Mouse (Mus musculus): ENCODE results near the gene Abca13.
"Not testable (repeated sequence)": the region's sequence is repeated elsewhere in the genome, so short reads cannot be mapped to it uniquely, and the experiment has no call there.

Gene Abca13

DNA sequence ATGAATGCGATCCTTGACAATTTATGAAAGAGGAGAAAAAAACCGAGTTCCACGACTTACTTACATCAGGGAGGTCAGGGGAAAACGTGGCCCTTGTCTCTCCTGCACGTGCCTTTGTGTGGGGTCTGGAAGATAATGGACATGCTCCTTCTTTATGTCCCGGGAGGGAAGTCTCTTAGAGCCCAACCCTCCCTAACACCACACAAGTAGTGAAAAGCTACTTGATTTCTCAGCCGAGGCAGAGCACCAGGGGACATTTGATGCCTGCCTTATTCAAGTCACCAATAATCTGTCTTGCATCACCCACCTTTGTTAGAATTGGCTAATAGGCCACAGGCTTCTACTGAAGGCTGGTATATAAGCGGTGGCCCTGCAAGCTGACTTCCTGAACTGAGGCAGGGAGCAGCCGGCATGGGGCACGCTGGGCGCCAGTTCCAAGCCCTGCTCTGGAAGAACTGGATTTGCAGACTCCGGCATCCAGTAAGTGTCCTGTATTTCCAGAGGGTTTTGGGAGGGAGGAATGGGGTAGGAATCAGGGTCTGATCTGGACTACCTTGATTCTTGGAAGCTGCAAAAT, at the start of gene Abca13:
Abca13 (plus strand) TSS at position 388 of the 577 bp plus-strand sequence.
- no peak for DNase-seq

DNA sequence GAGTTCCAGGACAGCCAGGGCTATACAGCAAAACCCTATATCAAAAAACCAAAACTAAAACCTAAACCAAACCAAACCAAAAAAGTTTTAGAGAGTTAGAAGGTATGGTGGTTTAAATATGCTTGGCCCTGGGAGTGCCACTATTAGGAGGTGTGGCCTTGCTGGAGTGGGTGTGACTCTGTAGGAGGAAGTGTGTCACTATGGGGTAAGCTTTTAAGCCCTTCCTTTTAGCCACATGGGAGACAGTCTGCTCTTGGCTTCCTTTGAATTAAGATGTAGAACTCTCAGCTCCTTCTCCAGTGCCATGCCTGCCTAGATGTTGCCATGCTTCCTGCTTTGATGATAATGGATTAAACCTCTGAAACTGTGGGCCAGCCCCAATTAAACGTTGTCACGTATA, 46.6 kb upstream of the Abca13 start:
- no peak for DNase-seq

DNA sequence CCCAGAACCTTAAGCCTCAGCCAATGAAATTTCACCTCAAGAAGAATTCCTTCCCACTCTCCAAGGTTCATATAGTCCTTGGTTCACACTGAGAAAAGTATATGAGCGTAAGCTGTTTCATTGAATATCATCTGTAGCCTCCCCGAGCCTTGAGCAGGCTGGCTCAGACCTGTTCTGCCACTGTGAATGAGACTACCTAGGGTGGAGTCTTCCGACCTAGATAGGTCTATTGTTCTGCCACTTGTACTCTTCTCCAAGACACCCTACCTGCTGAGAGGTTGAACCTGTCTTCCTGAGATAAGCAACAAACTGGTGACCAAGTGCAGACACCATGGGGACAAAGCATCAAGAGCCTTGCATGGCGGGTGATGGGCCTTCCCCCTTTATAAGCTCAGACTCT, 45.6 kb upstream of the Abca13 start:
- DNase-seq: no peak

DNA sequence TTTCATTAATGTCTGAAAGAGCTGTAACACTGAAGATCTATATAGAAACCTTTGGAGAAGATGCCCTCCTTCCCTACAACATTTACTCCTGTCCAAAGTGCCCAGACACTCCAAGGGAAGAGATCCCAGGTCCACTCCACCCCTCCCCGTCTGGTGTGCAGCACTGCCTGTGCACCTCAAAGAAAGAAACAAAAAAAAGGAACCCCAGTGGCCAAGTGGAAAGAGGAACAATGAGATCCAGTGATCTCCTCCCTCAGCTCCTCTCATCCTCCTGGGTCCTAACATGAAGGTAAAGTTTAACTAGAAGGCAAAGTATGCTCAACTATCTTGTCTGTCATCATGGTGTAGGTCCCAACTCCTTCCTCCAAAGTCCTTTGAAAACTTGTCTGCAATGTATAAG, 45.1 kb upstream of the Abca13 start:
- no peak for DNase-seq

- no peak for DNase-seq
Measured at GRCm38 (mm10) chr11:9148206-9148605, 43.5 kb upstream of the Abca13 start.

- not testable (repeated sequence) for DNase-seq
Measured at GRCm38 (mm10) chr11:9150403-9150802, 41.3 kb upstream of the Abca13 start.

DNA sequence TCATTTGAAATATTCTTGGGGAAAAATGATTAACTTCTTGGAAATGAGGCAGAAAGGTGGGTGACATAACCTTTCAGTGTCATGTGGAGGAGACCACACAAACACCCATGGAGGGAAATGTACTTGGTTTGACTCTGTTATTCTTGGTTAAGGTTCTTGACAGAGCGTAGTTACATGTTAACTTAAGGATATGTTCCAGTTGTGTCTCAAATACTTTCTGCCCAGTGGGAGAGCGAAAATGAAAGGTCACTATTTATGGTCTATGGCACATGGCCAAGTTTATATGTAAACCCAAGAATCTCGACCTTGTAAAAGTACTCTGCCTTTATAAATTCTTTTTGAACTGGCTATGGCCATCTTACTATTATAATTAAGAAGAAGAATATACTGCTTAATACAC, 31.8 kb upstream of the Abca13 start:
- DNase-seq: no peak

DNA sequence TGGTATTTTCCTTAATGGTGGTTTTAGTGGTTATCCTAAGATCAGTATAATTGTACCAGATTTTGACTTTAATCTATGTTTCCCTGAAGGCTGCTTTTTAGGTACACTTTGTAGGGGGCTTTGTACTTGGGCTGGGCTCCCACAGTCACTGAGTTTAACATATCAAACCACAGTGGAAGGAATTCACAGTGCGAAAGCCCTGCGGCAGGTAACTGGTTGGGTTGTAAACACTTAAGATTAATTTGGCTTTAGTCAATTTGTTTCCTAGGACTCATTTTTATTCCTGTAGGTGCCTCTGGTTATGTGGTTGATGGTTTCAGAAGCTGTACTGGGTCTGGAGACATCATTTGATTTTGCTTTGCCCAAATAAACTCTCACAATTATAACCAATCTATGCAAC, 24.4 kb upstream of the Abca13 start:
- DNase-seq: no peak

DNA sequence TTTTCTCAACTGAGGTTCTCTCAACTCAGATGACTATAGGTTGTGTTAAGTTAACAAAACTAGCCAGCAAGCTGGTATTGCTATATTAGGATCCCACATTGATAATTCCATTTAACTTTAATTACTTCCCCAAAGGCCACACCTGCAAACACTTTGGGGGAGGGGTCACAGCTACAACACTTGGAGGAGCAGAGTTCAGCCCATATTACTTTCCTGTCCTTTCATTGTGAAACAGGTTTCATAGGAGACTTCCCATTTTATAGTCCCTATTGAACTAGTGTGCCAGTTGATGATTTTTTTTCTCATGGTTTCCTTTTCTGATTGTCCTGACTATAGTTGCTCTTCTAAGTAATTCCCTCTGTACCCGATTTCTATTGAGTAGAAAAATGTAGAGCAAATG, 10.3 kb upstream of the Abca13 start:
- DNase-seq: no peak

- DNase-seq: not testable (repeated sequence)
Measured at GRCm38 (mm10) chr11:9189471-9189870, 2.3 kb upstream of the Abca13 start.

- DNase-seq: no peak
Measured at GRCm38 (mm10) chr11:9190772-9191554, 779 bp upstream of the Abca13 start.

DNA sequence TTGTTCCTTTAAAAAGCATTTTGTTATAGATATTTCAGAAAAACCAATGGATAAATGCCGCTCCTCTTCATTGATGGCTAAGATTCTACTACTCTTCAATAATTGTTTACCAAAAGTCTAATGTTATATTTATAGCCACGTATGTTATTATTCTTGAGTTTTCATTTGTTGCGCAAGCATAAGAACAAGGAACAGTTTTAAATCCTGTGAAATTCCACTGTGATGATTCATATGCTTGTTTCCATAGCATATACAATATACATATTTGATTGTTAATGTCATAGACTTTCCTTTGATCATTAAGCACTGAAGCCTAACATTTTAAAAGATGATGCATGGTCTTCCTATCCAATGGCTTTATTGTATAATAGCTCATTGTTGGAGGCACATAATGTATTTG, 3.1 kb downstream of the Abca13 start:
- no peak for DNase-seq

DNA sequence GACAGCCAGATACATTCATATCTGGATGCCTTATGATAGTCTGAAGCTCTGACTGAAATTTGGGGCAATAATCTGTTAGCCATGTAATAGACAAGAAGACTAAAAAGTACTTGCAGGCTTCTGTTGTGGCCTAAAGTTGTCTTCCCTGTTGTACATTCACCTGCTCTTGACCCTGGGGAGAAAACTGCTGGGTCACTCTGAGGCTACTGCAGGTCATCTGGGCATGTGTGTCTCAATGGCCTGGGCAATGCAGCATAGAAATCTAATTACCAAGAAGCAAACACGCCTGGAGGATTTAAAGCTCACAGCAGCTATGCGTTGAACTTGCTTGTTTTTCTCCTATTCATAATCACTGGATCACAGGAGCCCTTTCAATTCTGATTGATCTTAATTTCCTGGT, 8.1 kb downstream of the Abca13 start:
- DNase-seq: no peak

GRCm38 (mm10) chr11:9210707-9211106, 19.0 kb downstream of the Abca13 start:
- DNase-seq: no peak

- DNase-seq: no peak
Measured at GRCm38 (mm10) chr11:9213580-9213979, 21.8 kb downstream of the Abca13 start.

GRCm38 (mm10) chr11:9216252-9216651, 24.5 kb downstream of the Abca13 start:
- no peak for DNase-seq

GRCm38 (mm10) chr11:9220501-9220900, 28.8 kb downstream of the Abca13 start:
- no peak for DNase-seq

DNA sequence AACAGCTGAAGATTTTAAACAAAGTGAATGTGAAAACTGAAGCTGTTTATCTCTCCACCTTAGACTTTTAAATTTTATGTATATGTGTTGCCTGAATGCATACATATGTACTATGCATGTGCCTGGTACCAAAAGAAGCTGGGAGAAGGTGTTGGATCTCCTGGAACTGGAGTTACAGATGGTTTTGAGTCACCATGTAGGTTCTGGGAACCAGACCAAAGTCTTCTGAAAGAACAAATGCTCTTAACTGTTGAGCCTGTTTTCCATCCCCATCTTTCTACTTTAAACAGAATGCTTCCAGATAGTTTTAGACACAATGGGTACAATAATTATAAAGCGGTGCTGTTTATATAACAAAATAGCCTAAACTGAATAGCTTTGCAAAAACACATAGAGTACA, 29.9 kb downstream of the Abca13 start:
- DNase-seq: no peak

DNA sequence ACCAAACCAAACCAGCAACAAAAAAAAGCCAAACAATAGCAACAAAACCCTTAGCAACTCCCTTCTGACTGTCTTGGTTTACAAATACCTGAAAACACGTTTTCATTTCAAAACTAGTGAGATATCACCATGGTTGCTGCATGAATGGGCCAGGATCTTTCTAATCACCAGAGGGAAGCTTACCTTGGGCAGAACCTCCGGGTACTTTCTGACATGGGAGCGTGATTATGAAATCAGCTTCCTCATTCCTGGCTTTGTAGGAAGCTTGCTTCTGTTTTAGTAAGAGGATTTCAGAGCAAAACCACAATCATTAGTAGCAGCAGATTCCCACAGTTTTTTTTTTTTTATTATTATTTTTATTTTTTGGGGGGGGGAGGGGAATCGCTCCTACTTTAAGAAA, 34.7 kb downstream of the Abca13 start:
- DNase-seq: no peak

- not testable (repeated sequence) for DNase-seq
Measured at GRCm38 (mm10) chr11:9249627-9250026, 57.9 kb downstream of the Abca13 start.

GRCm38 (mm10) chr11:9263072-9263471, 71.3 kb downstream of the Abca13 start:
- not testable (repeated sequence) for DNase-seq

DNA sequence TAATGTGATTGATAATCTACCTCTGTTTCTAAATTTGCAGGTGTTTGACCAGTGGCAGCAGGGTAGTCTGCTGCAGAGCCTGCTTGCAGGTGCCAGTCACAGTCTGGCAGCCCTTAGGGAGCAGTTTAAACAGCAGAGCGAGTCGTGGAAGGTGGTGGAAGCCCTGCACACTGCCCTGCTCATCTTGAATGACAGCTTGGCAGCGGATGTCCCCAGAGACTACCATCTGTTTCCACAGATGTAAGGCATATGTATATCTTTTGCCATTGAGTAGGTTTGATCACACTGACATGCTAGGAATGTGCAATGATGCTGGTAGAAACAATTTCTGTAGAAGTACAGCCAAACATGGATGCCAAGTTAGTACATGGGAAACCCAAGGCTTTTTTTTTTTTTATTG, 77.3 kb downstream of the Abca13 start:
- no peak for DNase-seq

GRCm38 (mm10) chr11:9285204-9285603, 93.5 kb downstream of the Abca13 start:
- DNase-seq: no peak

DNA sequence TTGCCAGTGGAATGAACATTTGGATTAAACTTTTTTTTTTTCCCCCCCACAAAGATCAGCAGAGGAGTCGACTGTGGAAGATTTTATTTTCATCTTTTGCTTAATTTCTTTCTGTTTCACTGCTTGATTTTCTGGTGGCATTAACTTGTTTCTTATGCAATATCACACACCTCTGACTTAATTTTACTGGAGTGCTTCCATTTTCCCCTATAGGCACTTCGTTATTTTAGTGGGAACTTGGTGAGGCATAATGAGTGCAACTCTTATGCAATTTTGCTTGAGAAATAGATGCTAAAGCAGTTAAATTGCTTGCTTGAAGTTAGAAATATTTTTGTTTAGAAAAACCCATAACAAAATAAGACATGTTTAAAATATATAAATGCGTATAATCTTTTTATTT, 94.0 kb downstream of the Abca13 start:
- no peak for DNase-seq

GRCm38 (mm10) chr11:9291168-9291567, 99.4 kb downstream of the Abca13 start:
- no peak for DNase-seq

All from thymus, postnatal 25 days (tissue).